Mouse (Mus musculus): ENCODE data around the gene Noto.
"Not testable (repeated sequence)": the region's sequence is repeated elsewhere in the genome, so short reads cannot be mapped to it uniquely, and the experiment has no call there.

Gene Noto

DNA sequence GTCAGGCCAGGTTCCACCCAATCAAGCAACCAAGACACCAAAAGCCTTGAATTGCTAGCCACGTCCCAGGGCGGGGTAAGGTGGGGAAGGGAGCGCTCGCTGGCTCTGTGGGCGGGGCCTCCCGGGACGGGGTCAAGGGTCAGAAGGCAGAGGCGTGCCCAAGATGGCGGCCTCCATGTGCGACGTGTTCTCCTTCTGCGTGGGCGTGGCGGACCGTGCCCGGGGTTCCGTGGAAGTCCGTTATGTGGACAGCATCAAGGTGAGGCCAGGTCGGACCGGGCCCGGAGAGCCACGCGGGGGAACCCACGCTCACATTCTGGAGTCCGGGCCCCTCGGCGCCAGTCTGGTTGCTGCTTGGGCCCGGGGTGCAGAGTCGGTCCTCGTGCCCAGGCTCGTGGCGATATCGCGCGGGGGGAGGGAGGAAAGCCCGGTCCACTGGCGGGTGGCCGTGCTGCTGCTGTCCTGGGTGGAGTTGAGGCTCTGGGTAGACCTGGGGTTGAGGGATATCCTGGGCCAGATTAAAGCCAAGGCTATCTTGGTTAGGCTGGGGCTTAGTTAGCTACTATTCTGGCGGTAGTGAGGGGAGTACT is 8.3 kb downstream of the Noto start, which contains the start of gene Smyd5:
Gene Smyd5, plus strand, starts transcription at position 148 of the 590 bp plus-strand sequence.
- peak; percentile 97 for DNase-seq

GRCm38 (mm10) chr6:85433865-85434264 is 10.2 kb downstream of the Noto start:
- no peak for DNase-seq

DNA sequence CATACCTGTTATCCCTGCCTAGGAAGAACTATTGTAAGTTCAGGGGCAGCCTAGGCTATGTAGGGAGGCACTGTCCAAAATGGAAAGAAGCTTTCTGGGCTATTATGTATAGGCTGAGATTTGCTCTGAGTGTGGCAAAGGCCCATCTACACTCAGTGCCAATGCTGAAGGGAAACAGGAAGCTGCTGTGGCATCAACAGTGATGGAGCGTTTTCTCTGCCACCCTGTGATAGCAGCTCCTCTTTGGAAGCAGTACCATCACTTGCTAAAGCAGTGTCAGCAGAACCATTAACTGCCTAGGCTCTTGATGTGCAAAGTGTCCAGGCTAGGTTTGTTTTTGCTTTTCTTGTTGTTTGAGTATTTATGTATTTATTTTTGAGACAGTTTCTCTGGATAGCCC is 12.5 kb downstream of the Noto start:
- DNase-seq: no peak

DNA sequence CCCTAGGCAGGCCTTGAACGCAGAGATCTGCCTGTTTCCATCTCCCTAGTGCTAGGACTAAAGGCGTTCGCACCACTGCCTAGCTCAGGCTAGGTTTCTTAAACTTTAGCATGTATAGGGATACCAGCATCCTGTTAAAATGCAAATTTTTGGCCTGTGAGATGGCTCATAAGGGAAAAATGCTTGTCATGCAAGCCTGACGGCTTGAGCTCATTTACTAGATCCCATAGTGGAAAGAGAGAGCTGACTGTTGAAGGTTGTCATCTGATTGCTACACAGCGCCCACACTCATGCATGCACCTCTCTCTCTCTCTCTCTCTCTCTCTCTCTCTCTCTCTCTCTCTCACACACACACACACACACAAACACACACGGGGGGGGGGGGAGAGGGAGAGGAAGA is 12.9 kb downstream of the Noto start:
- DNase-seq: no peak

GRCm38 (mm10) chr6:85441142-85441541 is 17.5 kb downstream of the Noto start:
- DNase-seq: no peak

GRCm38 (mm10) chr6:85443488-85444233 is 20.0 kb downstream of the Noto start:
- DNase-seq: no peak

- DNase-seq: no peak
These were observed 20.7 kb downstream of the Noto start for GRCm38 (mm10) chr6:85444266-85444965.

- no peak for DNase-seq
These were observed 21.6 kb downstream of the Noto start for GRCm38 (mm10) chr6:85445286-85445685.

GRCm38 (mm10) chr6:85447351-85447750 is 23.7 kb downstream of the Noto start:
- DNase-seq: peak; percentile 71

- DNase-seq: not testable (repeated sequence)
These were observed 26.5 kb downstream of the Noto start for GRCm38 (mm10) chr6:85450140-85450539.

GRCm38 (mm10) chr6:85450697-85451663 is 27.3 kb downstream of the Noto start, which contains the start of gene Cct7:
Gene Cct7 (plus strand): TSS chr6:85451514.
- DNase-seq: peak; percentile 100

- peak; percentile 100 for DNase-seq
These were observed 28.2 kb downstream of the Noto start, which contains the start of gene Pradc1 for GRCm38 (mm10) chr6:85451664-85452410. Gene Pradc1 (minus strand): TSS chr6:85451970.

- DNase-seq: no peak
These were observed 28.7 kb downstream of the Noto start for GRCm38 (mm10) chr6:85452411-85452665.

GRCm38 (mm10) chr6:85452816-85453215 is 29.1 kb downstream of the Noto start:
- no peak for DNase-seq

GRCm38 (mm10) chr6:85459621-85460020 is 35.9 kb downstream of the Noto start:
- DNase-seq: no peak

DNA sequence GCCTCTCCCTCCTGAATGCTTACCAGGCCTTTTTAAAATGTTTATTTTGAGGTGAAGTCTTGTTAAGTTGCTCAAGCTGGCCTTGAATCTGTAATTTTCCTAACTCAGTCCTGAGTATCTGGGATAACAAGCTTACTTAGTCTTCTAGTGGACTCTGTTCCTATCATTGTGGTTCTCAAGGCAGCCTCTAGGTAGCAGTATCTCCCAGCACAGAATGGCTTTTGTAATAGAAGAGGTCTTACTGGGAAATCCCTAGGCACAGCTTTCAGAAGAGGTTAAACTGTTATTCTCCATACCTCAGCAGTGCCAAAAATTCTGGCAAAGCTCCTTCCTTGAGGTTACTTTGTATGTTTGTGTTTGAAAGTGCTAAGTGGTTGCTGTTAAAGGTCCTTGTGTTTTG is 41.7 kb downstream of the Noto start:
- no peak for DNase-seq

- DNase-seq: no peak
These were observed 46.2 kb downstream of the Noto start for GRCm38 (mm10) chr6:85469660-85470430.

DNA sequence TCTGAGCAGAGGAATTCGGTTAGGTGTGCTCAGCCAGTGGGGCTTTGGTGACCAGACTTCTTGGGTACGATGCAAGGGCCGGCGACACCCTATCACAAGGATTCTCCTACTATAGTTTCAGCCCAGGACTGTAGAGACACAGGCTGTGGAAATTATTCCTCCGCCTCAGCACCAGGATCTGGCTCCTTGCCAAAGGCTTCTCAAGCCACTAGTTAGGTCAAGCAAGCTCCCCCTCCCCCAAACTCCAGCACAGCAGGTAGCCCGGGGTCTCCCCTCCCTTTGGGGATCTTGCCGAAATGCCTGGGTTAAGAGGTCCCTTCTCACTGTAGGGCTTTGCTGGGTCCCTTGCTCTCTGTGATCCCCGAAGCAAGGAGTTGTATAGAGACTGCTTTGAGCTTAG is 48.3 kb downstream of the Noto start:
- DNase-seq: no peak

GRCm38 (mm10) chr6:85472542-85472941 is 48.9 kb downstream of the Noto start:
- DNase-seq: no peak

GRCm38 (mm10) chr6:85475581-85475980 is 51.9 kb downstream of the Noto start:
- peak; percentile 60 for DNase-seq

DNA sequence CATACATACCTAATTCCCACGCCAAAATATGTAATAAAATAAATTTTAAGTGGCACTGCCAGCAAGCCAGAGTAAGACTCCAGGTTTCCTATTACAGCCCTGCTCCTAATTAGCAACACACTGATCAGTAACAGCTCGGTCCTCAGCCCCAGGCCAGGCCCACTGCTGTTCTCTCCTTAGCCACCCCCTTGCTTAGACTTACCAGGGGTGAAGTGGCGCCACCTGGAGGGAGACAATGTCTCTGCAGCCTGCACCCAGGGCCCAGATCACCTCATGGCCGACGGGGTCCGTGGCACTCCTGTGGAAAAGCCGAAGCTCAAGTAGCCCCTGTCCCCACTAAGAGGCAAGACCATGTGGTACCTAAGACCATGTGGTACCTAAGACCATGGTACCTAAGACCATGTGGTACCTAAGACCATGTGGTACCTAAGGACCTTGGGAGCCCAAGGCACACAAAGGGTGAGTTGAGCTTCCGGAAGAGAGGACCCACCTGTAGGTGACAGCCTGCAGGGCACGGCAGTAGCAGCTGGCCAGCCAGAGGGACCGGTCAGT is 53.8 kb downstream of the Noto start:
- DNase-seq: peak; percentile 86

Measured in heart, adult 11 months (tissue).